Mouse (Mus musculus) neural tube, embryonic 11.5 days (tissue): ENCODE measurements at regions not wholly inside any gene's neighbourhood (a gene's known extent, or its start where the extent isn't known, plus 50 kb on each side); places are given as distances from the start of the nearest gene placed in this dataset.

Experiments
- ATAC-seq: fragments of 200-750 bp; cut with Nextera tagmentation; 2 replicates; pipeline ENCODE4 v1.8.0; 2017; ENCODE audit warnings: moderate number of reproducible peaks, mild to moderate bottlenecking, moderate TSS enrichment, moderate library complexity; ENCODE audit not compliant: insufficient read depth, low FRiP score, low TSS enrichment
- DNase-seq: peaks from one replicate; pipeline ENCODE4 v3.0.0-alpha.2; 2015; ENCODE audit warnings: low spot score
- H3K27ac ChIP-seq: fragments of 300-500 bp; sonication (generic); 2 replicates; pipeline ENCODE4 v1.5.1; 2014; ENCODE audit warnings: low read depth, mild to moderate bottlenecking, low read length
- H3K27me3 ChIP-seq: fragments of 300-500 bp; sonication (generic); 2 replicates; pipeline ENCODE4 v1.6.1; 2014; ENCODE audit warnings: mild to moderate bottlenecking, low read length, mixed read lengths; ENCODE audit not compliant: control insufficient read depth, insufficient read depth
- H3K36me3 ChIP-seq: fragments of 300-500 bp; sonication (generic); 2 replicates; pipeline ENCODE4 v1.6.1; 2014; ENCODE audit warnings: mild to moderate bottlenecking, low read length, moderate library complexity, mixed read lengths; ENCODE audit not compliant: control insufficient read depth, insufficient read depth
- H3K4me1 ChIP-seq: fragments of 300-500 bp; sonication (generic); 2 replicates; pipeline ENCODE4 v1.6.1; 2014; ENCODE audit warnings: low read length, mixed read lengths; ENCODE audit not compliant: control insufficient read depth, insufficient read depth
- H3K4me2 ChIP-seq: fragments of 300-500 bp; sonication (generic); 2 replicates; pipeline ENCODE4 v1.6.1; 2014; ENCODE audit warnings: low read depth, mild to moderate bottlenecking, moderate library complexity
- H3K4me3 ChIP-seq: fragments of 300-500 bp; sonication (generic); 2 replicates; pipeline ENCODE4 v1.5.1; 2014; ENCODE audit warnings: low read depth, low read length
- H3K9ac ChIP-seq: fragments of 300-500 bp; sonication (generic); 2 replicates; pipeline ENCODE4 v1.6.1; 2014; ENCODE audit warnings: mild to moderate bottlenecking, low read length
- H3K9me3 ChIP-seq: fragments of 300-500 bp; sonication (generic); 2 replicates; pipeline ENCODE4 v1.6.1; 2016; ENCODE audit warnings: low read length; ENCODE audit not compliant: control insufficient read depth

GRCm38 (mm10) chr2:117071098-117071497 is 50.1 kb upstream of the Spred1 start:
- DNase-seq (no peak), ATAC-seq (no peak)
- Histone ChIP-seq H3K4me3 (no peak overlapping the region), H3K36me3 (no peaks in the 10 kb centered on the region), H3K27me3 (no peaks in the 10 kb centered on the region), H3K4me2 (no peak overlapping the region), H3K9me3 (no peaks in the 10 kb centered on the region), H3K27ac (no peak overlapping the region), H3K4me1 (no peaks in the 10 kb centered on the region), H3K9ac (no peak overlapping the region)
